Mouse (Mus musculus): ENCODE measurements around the gene Cdk18.
A peak's percentile ranks its signal among the peaks of the same experiment; 100 is the strongest.

Cdk18 gene

DNA sequence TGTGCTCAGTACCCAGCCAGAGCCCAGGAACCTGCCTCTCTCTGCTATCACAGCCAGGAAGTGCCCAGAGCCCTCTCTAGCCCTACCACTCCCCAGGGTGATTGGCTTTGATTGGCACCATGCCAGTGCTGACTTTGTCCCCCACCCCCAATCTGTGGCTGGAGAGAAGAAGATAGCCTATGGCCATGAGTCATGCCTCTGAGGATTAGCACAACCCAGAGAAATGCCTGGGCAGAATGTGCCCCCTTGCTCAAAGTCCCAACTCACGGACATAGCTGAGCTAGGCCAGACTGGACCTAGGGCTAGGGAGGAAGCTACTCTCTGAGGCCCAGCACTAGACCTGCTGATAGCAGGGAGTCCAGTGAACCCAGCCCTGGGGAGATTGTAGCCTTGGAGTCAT lies 10.7 kb upstream of the Cdk18 start:
- DNase-seq (ENCODE audit: low spot score): no peak

DNA sequence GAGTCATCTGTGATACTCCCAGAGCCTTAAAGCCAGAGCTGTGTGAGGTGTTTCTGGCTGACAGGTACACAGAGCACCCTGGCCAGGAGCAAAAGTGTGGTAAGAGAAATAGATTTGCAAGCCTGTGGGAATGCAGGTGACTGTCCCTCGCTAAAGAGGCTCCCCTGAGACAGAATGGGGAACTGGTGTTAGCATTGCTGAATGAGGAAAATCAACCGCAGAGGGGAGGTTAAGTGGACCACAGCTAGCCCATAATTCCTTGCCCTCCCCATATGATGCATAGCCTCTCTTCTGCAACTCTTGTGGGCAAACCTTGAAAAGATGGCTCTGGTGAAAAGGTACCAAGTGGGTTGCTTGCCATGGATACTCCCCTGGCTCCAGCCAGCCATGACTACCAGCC lies 9.9 kb upstream of the Cdk18 start:
- no peak for DNase-seq (ENCODE audit: low spot score)

DNA sequence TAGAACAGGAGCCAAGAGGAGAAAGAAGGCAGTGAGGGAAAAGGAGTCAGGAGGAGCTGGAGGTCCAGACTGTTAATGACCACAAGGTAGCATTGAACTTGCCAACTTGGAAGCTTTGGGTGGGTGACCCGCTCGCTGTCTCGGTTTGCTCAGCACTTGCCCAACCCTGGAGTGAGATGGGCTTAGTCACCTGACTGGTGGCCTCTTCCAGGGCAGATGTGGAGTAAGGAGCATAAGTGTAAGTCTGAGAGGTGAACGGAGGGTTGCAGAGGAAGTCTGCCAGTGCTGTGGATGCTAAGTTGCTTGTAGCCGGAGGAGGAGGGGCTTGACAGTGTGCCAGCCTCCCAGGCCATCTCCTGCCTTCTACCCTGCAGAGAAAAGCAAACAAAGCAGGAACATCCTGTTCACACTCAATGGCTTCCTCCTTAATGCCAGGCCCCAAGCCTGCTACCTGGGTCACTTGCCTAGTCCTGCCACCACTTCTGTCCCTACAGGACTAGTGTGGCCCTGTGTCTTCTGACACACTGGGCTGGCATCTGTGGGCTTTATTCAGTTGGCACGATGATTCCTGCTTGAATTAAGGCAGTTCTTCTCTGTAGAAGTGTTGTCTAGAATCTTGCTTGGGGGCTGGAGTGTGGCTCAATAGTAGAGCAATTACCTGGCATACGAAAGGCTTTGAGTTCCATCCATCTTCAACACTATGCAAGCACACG lies 6.6 kb upstream of the Cdk18 start:
- DNase-seq (ENCODE audit: low spot score): no peak

DNA sequence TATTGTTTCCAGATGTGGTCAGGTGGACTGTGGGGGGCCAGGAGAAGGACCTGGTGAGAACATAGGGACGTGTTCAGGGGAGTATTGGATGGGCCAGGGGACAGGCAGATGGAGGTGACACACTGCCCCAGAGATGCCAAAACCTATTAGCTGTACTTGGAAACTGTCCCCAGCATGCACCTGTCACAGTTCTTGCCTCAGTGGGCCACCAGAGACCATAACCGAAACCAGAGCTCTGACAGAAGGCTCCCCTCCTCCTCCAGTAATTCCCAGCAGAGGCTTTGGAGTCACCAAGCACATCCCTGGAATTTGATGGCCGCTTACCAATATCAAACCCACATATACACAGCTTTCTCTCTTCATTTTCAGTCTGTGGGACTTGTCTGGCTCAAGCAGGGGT lies 5.4 kb upstream of the Cdk18 start:
- DNase-seq (ENCODE audit: low spot score): no peak

DNA sequence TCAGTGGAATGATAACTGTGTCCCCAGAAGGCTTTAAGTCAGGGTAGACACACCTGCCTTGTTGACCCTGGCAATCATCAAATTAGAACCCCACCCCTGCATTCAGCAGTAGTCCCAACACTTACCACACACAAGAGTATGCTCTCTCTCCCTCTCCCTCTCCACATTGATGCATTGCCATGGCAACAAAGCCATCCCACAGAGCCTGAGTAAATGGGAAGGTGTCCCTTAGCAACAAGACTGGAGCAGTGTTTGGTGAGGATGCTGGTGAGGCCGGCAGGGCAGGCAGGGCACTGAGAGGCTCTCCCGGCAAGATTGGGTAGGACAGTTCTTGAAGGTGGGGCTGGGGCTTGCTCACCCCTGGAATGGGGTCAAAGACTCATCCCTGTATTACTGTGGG lies 4.7 kb upstream of the Cdk18 start:
- DNase-seq (ENCODE audit: low spot score): no peak

DNA sequence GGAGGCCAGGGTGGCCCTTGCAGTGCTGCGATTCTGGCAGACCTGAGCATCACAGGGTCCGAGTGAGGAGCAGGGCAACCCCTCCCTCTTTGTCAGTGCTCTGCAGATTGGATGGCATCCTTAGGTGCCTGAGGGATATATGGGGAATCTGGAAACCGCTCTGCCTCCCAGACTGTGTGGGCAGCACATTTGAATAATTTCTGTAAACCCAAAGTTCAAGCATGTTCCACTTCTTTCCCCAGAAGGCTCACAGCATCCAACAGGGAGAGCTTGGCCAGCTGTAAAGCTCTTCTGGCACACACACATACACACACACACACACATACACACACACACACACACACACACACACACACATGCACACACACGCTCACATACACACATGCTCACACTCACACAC lies 4.2 kb upstream of the Cdk18 start:
- DNase-seq (ENCODE audit: low spot score): no peak

DNA sequence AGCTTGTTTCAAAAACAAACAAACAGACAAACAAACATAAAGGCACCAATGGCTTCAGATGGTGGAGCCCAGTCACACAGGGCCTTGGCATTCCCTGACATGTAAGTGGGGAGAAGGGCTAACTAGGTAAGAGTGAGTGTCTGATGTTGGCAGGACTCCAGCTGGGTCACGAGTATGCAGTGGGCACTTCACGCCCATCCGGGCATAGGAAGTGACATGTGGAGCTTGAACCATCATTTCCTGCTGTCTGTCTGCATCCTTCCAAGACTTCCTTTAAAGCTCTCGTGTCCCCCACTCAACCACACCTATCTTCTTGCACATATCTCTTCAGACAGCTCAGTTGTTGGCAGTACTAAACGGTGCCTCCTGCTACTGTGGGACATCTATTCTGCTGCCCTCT lies 3.6 kb upstream of the Cdk18 start:
- DNase-seq (ENCODE audit: low spot score): no peak

DNA sequence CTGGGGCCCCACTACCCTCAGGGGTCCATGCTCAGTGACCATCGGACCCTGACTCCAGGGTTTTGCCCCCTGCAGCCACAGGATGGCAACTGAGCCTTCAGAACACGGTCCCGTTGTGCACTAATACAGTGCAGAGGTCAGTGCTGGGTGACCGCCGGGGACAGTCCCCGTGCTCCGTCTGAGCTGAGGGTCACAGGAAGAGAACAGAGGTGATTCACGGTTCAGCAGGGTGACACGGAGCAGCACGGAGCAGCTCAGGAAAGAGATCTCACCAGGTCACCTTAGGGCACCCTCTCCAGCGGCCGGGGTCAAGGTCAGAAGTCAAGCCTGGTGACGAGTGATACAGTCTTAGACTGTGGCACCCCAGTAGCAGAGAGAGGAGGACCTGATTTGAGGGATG lies 2.3 kb upstream of the Cdk18 start:
- DNase-seq (ENCODE audit: low spot score): no peak

DNA sequence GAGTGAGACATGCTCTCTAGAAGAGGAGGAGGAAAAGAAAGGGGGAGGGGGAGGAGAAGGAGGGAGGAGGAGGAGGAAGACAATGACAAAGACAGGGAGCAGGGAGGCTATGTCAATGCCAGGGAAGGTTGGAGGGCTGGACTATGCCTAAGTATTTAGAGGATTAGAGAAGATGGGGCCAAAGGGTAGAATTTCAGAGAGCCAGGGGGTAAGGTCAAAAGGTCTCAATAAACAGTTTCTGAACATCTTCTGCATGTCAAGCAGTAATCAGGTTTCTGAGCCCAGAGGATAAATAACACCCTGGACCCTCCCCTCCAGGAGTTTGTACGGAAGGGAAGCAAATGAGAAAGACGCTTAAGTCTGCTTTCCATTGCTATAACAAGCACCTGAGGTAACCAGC lies 1.7 kb upstream of the Cdk18 start:
- DNase-seq (ENCODE audit: low spot score): no peak

DNA sequence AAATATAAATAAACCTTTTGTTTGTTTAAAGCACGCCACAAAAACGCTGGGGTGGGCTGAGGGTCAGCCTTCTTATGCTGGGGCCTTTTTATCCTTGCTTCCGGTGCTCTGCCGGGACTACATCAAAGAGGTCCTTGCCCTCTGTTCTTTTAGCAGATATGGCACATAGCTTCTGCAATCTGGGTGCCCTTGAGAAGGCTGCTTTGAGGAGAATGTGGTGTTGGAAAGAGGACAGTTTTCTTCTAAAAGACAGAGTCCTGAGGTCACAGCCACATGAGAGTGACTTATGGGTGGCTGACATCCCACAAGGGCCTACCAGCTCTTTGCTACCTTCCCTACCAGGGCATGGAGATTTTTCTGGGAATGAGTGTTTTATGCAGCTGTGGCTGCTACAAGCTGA lies 1.1 kb upstream of the Cdk18 start:
- DNase-seq (ENCODE audit: low spot score): no peak

DNA sequence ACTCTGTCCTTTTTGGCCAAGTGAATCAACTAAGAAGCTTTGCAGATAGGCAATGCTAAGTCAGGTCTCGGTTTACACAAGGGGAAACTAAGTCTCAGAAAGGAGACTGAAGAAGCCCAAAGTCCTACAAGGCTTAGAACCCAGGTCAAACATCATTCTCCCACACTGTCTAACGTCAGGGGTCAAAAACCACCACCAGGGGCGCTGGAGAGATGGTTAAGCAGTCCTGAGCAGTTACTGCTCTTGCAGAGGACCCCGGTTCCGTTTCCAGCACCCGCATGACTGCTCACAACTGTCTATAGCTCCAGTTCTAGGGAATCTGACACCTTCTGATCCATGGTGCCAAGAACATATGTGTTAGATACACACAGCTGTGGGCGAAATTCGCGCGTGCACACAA lies 687 bp upstream of the Cdk18 start:
- DNase-seq (ENCODE audit: low spot score): peak; percentile 18

DNA sequence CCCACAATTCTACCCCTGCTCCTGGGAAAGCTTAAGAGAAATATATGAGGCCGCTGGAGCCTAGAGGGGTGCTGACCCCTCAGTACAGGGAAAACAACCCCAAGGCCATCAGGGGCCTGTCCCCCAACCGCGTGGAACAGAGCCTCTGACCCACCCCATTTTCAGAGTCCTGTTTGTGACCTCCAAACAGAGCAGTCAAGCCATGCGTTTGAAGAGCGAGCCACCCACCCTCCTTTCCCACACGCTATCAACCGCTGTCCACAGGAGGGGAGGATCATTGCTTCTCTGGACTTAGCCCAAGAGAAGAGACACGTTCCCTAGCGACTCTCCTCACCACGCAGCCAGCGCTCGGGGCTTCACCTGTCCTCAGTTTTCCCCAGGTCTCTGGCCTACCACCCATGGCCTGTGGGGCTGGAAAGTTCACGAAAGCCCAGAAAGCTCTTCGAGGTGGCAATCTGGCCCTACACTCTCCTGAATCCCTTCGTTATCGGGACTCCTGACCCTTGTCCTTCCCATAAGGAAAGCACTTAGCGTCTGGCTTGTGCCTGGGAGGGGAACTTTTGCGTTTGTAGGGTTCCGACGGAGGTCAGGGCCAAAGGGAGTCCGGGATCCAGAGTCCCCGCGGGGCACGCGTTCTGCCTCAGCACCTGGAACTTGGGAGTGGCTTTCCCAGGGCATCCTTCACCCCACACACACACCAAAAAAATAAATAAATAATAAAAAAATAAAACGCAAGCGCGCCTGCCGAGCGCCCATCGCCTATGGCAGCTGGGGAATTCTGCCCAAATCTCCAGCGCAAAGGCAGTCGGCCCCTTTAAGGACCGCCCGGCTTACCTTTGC lies 688 bp downstream of the Cdk18 start:
- DNase-seq (ENCODE audit: low spot score): no peak

DNA sequence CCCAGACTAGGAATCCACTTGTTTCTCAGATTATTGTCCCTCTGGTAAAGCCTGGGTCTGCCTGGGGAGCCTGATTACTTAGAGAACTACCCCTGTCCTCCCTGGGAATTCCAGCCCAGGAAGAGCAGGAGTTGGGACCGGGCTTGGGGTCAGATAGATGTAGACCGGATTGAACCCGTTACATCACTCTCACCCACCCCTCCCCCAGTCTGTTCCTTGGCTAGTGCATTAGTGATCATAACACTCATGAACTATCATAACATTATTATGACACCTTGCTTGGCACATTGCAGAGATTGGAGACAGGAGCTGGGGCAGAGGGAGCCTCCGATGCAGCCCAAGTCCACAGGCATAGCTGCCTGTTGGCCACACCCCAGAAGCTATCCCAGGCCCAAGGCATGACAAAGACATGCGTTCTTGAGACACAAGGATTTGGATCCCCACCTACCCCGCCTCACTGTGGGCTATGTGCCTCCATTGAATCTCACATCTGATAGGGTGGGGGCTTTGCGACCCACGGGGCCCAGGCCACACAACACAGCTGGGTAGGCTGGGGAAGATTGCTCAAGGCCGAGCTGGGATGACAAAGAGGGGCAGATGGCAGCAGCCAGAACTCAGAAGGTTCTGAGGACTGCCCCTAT lies 1.4 kb downstream of the Cdk18 start:
- DNase-seq (ENCODE audit: low spot score): no peak

DNA sequence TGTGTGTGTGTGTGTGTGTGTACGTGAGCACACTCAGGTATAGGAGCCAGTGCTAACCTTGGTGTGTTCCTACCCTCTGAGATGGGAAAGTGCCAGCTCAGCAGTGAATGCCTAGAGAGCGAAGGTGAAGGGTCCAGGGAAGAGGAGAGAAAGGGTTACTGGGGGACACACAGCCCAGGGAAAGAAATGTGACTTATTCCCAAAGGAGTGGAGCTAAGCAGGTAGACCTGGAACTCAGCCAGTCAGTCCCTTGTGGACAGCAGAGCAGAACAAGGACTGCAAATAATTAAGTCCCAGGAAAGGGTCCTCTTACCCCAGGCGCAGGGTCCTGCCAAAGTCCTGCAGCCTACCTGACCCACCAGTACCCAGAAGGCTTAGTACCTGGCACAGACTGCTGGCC lies 2.6 kb downstream of the Cdk18 start:
- no peak for DNase-seq (ENCODE audit: low spot score)

DNA sequence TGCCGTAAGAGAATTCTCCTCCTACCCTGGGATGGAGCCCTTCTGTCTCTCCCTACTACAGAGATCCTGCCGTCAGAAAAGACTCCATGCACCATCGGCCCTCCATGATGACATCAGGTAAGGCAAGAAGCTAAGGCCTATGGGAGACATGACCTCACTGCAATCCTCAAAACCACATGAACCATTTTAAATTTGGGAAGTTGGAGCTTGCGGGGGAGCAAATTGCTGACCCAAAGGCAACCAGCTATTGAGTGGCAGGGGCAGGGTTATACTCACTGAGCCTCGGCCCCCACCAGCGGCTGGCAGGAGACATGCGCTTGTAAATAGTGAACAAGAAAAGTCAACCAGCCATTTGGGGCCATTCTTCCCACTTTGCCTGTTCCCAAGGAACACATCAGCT lies 3.9 kb downstream of the Cdk18 start:
- DNase-seq (ENCODE audit: low spot score): no peak

DNA sequence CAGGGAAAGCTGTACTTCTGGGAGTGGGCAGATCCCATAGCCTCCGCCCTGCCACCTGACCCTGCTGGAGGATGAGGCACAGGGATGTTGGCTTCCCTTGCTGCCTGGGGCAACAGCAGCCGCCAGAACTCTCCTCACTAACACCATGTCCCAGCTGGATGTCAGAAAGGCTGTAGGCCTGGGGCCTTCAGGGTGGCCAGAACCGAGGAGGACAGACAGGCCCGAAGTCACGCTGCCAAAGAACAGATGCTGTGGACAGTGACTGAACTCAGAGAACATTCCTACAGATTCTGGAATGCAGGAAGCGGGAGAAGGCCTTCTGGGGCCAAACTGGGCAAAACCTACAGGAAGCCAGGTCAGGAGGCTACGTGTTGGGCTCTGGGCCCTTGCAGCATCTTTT lies 11.2 kb downstream of the Cdk18 start:
- no peak for DNase-seq (ENCODE audit: low spot score)

DNA sequence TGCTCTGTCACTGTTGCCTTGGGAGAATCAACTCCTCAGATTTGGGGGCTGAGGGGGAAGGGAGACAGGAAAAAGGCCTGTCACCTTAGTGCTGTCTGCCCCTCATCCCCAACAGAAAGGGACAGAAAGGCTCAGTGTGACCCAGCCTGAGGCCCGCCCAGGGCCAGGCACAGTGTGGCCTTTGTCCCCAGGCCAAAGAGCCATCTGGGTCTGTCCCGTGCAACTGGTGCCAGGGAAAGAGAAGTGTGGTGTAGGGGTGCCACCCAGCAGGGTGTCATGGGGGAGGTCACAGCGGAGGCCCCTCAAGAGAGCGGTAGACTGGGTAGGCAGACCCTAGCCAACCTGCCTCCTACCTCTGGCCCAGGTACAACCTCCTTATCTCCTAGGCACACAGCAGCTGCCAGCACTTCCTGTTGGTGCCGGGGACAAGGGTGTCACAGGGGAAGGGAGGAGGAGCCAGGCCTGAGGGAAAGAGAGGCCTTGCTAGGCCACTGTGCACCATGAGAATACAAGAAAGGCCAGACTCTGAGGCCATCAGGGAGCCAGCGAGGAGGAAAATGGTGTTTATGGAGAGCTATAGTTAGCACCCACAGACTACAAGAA lies 13.6 kb downstream of the Cdk18 start:
- no peak for DNase-seq (ENCODE audit: low spot score)

DNA sequence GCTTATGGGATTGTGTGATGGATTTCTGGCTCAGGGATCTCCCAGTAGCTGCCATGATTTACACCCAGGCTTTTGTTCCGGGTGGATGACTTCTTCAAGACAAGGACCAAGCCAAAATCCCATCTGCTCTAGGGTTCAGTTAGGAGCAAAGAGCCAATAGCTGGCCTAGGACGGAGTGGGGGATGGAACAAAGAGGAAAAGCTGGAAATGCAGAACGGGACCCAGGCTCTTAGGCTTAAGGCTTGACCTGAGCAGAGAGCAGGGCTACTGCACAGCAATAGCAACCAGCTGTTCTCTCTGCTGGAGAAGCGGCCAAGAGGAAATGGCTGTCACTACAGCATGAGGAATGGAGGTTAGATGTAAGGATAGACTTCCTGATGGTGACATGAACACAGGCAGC lies 14.2 kb downstream of the Cdk18 start:
- DNase-seq (ENCODE audit: low spot score): no peak

DNA sequence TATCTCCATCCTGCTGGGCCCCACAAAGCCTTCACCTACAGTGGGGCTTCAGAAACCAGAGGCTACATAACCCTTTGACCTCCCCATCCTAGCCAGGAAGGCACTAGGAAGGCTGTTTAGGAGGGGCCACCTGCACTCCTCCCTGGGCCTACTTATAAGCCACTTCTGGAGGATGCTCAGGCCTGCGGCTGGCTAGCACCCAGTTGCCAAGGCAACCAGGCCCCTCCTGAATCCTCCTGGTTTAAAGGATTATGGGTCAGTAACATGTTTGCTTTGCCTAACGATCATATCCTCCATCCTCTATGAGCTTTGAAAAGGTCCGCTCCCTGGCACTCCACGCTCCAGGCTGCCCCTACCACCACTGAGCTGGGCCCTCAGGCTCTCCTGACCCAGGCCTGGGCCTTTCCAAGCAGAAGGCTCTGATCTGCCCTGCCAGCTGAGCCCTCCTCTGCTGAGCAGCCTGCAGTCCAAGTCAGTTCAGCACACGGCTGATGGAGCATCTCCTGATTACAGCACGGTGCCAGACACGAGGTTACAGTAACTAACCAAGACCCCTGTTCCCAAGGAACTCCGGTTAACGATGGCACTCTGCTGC lies 16.0 kb downstream of the Cdk18 start:
- no peak for DNase-seq (ENCODE audit: low spot score)

DNA sequence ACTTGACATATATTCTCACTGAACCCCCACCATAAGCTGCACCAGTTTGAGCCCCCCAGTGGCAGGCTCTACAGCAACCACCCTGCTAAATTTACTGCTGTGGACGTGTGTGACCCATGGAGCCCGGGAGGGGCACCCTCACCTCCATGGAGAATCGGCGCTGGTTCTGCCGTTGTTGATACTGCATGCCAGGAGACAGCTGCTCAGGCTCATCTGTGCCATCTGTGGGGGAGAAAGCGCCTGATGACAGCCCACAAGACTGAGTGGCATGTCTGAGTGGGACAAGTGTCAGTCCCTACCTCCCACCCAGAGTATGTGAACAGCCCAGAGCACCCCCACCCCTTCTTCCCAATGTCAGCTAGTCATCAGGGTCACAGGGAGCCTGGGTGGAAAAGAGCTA lies 17.6 kb downstream of the Cdk18 start:
- DNase-seq (ENCODE audit: low spot score): no peak

DNA sequence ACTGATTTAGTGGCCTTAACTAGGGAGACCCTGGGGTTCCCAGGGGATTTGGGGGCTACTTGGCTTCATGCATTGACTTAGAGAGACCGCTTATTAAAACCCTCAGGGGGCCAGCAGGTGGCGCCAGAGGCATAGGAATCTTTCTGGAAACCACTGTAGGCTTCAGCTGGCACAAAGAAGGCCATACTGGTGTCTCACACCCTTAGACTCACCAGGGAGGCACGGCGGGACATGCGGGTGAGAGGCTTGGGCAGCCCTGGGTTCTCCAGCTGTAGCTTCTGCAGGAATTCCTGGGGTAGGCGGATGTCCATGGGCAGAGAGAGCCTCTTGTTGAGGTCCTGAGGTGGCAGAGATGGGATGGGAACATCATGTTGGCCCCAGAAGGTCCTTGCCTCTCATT lies 18.2 kb downstream of the Cdk18 start:
- DNase-seq (ENCODE audit: low spot score): peak; percentile 40

DNA sequence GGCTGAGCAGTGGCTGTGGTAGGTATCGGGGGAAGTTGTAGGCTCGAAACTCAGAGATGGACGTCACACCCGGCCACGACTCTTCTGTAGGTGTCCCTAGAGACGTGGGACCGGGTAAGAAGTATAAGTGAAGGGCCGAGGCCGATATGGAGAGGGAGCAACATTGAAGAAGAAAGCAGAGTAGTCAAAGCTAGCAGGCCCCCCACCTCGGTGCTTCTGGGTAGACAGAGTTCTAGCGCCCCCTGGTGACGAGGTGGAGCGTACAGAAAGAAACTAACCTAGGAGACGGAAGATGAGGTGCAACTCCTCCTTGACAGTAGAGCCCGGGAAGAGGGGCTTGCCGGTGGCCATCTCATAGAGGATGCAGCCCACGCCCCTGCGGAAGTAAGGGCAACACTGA lies 22.9 kb downstream of the Cdk18 start:
- peak; percentile 43 for DNase-seq (ENCODE audit: low spot score)

DNA sequence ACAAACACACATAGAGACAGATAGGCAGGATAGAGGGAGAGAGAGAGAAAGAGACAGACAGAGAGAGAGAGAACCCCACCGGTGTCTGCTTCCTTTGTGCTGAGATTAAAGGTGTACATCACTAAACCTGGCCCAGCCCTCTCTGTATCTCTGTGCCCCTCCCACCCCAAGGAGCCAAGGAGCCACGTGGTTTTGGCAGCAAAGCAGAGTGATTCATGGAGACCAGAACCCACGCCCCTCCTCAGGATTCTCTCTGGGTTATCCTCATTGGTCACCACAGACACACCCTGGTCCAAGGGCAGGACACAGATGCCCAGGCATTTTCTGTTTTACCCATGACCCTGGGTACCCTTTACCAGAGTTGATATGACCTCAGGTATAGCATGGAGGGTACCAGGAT lies 26.4 kb downstream of the Cdk18 start:
- no peak for DNase-seq (ENCODE audit: low spot score)
